Mouse (Mus musculus) heart, embryonic 12.5 days (tissue): ENCODE data around the gene Pitpna. TPM values are rescaled to one million over a fixed set of nuclear protein-coding genes. Genes with fewer than 3 reads are reported as not detected.

Source experiments
- ATAC-seq: fragments of 200-750 bp; cut with Nextera tagmentation; 2 replicates; pipeline ENCODE4 v1.8.0; 2017; ENCODE audit warnings: moderate TSS enrichment, moderate library complexity; ENCODE audit not compliant: insufficient number of reproducible peaks, low FRiP score
- H3K27ac ChIP-seq: fragments of 300-500 bp; sonication (generic); 2 replicates; pipeline ENCODE4 v1.5.1; 2016; ENCODE audit warnings: mild to moderate bottlenecking, moderate library complexity; ENCODE audit not compliant: poor library complexity, severe bottlenecking
- H3K27me3 ChIP-seq: fragments of 300-500 bp; sonication (generic); replicated peaks from 2 replicates; pipeline ENCODE4 v1.6.1; 2016; ENCODE audit warnings: mild to moderate bottlenecking, moderate library complexity
- H3K36me3 ChIP-seq: fragments of 300-500 bp; sonication (generic); 2 replicates; pipeline ENCODE4 v1.6.1; 2016; ENCODE audit warnings: mild to moderate bottlenecking, moderate library complexity
- H3K4me1 ChIP-seq: fragments of 300-500 bp; sonication (generic); replicated peaks from 2 replicates; pipeline ENCODE4 v1.6.1; 2016; ENCODE audit warnings: mild to moderate bottlenecking
- H3K4me2 ChIP-seq: fragments of 300-500 bp; sonication (generic); 2 replicates; pipeline ENCODE4 v1.6.1; 2016; ENCODE audit warnings: mild to moderate bottlenecking, moderate library complexity
- H3K4me3 ChIP-seq: fragments of 300-500 bp; sonication (generic); 2 replicates; pipeline ENCODE4 v1.5.1; 2016; ENCODE audit warnings: mild to moderate bottlenecking
- H3K9ac ChIP-seq: fragments of 300-500 bp; sonication (generic); 2 replicates; pipeline ENCODE4 v1.6.1; 2016; ENCODE audit warnings: mild to moderate bottlenecking, moderate library complexity
- H3K9me3 ChIP-seq: fragments of 300-500 bp; sonication (generic); replicated peaks from 2 replicates; pipeline ENCODE4 v1.6.1; 2016; ENCODE audit warnings: mild to moderate bottlenecking, moderate library complexity
- WGBS: fragments of 180-500 bp; shearing (Covaris S2); methylation state at CpG from one replicate; pipeline ENCODE4 v1.1.7; 2016; 5-methylcytosine and 5-hydroxymethylcytosine counted together
- polyA plus RNA-seq: library from polyadenylated mRNA; unstranded; fragments of >200 nt; fragmentation: Nextera tagmentation; extraction: Ambion mirVana; gene quantifications from 2 replicates; pipeline ENCODE4 v1.2.1, GENCODE M21; 2016

Gene Pitpna
- polyA plus RNA-seq, 1 experiment from 2014 or later = 75.3 TPM

DNA sequence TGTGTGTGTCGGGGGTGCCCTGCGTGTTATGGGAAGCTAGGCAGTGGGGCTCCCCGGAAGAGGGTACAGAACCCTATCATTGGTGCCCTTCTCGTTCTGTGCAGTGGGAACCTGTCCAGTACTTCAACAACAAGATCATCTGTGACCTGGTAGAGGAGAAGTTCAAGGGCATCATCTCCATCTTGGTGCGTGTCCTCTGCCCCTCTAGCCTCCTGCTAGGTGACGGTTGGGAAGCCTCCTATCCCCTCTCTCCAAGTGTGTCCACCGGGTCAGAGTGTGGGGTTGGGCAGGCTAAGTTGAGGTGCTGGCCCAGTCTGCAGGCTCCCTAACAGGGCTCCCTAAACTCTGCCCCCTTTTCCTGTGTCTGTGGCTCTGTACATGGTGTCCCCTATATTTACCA lies 74.2 kb downstream of the Pitpna start:
- Histone ChIP-seq H3K4me2 (no peak overlapping the region), H3K36me3 (peaks cover 93% of the 10 kb centered on the region), H3K9ac (no peak overlapping the region), H3K4me1 (peaks cover 4% of the 10 kb centered on the region), H3K27me3 (no peaks in the 10 kb centered on the region), H3K9me3 (no peaks in the 10 kb centered on the region), H3K4me3 (no peak overlapping the region), H3K27ac (no peak overlapping the region)
- 86% methylated on average over 7 of the region's 7 CpGs for WGBS
- ATAC-seq = no peak

DNA sequence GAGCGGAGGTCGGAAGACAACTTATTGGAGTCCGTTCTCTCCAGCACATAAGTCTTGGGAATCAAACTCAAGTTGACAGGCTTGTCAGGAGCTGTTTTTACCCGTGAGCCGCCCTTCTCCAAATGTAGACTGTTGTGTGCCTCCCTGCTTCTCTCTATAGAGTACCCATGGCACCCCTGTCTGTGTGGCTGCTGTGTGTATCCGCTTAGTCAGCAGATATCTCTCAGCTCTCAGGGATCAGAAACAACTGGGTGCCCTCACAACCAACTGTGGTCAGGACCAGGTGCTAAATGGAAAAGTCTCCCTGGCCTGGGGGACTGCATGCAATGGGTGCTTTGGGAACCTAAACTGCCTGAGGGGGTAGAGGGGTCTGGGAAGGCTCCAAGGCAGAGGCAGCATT lies 78.4 kb downstream of the Pitpna start:
- no peak for ATAC-seq
- H3K4me1 ChIP-seq = no peaks in the 10 kb centered on the region
- 92% methylated on average over 6 of the region's 6 CpGs for WGBS
- H3K4me3 ChIP-seq = no peak overlapping the region
- no peak overlapping the region for H3K9ac ChIP-seq
- no peaks in the 10 kb centered on the region for H3K27me3 ChIP-seq
- H3K9me3 ChIP-seq = no peaks in the 10 kb centered on the region
- no peak overlapping the region for H3K4me2 ChIP-seq
- no peak overlapping the region for H3K27ac ChIP-seq
- H3K36me3 ChIP-seq = peaks cover 93% of the 10 kb centered on the region

DNA sequence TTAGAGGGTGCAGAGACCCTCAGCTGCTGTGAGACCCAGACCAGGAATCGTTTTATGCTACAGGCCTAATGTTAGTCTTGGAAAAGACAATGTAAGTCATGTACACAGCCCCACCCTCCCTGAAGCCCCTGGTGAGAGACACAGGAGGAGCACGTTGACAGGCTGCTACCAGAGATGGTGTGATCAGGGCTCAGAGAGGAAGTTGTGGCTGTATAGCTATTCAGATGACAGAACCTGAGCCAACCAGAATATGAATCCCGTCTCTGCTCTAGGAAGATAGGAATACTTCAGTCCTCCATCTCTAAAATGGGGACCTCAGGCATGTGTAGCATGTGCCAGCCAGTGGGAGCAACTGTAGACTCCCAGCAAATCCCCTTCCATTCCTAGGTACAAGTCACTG lies 80.7 kb downstream of the Pitpna start:
- Histone ChIP-seq H3K4me1 (no peaks in the 10 kb centered on the region), H3K4me3 (no peak overlapping the region), H3K4me2 (no peak overlapping the region), H3K27ac (no peak overlapping the region), H3K9me3 (no peaks in the 10 kb centered on the region), H3K36me3 (peaks cover 94% of the 10 kb centered on the region), H3K27me3 (no peaks in the 10 kb centered on the region), H3K9ac (no peak overlapping the region)
- 82% methylated on average over 3 of the region's 3 CpGs for whole genome bisulfite sequencing
- no peak for ATAC-seq

DNA sequence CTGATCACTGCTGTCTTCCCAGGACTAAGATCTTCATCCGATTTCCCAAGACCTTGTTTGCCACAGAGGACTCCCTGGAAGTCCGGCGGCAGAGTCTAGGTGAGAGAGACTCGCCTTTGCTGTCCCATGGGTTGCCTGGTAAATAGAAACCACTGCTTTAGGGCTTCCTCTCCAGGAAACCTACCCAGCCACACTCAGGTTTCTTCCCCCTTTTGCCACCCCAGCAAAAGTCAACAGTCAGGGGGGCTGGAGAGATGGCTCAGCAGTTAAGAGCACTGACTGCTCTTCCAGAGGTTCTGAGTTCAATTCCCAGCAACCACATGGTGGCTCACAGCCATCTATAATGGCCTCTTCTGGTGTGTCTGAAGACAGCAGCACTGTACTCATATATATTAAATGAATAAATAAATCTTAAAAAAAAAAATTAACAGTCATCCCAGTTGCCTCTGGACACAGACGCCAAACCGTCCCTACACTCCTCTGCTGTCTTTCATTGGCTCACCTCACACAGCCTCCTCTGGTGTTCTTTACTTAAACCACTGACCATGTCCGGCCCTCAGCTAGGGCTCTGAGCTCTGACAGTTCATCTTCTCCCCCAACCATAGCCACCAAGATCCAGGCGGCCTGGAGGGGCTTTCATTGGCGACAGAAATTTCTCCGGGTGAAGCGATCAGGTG lies 81.4 kb downstream of the Pitpna start:
- Histone ChIP-seq H3K9me3 (no peaks in the 10 kb centered on the region), H3K4me3 (no peak overlapping the region), H3K27ac (no peak overlapping the region), H3K4me2 (no peak overlapping the region), H3K27me3 (no peaks in the 10 kb centered on the region), H3K4me1 (no peaks in the 10 kb centered on the region), H3K36me3 (peaks cover 94% of the 10 kb centered on the region), H3K9ac (no peak overlapping the region)
- WGBS = 88% methylated on average over 11 of the region's 11 CpGs
- ATAC-seq = no peak

DNA sequence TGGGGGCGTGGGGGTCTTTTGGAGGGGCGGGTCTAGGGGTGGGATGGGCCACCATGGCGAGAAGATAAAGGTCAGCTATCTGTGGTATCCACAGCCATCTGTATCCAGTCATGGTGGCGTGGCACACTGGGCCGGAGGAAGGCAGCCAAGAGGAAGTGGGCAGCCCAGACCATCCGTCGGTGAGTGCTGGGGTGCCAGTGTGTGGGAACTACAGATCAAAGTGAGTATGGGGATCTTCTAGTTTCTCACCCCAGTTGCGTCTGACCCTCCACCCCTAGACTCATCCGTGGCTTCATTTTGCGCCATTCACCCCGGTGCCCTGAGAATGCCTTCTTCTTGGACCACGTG lies 81.9 kb downstream of the Pitpna start:
- Histone ChIP-seq H3K4me1 (no peaks in the 10 kb centered on the region), H3K4me2 (no peak overlapping the region), H3K27me3 (no peaks in the 10 kb centered on the region), H3K27ac (no peak overlapping the region), H3K36me3 (peaks cover 90% of the 10 kb centered on the region), H3K4me3 (no peak overlapping the region), H3K9ac (no peak overlapping the region), H3K9me3 (no peaks in the 10 kb centered on the region)
- no peak for ATAC-seq
- 92% methylated on average over 12 of the region's 12 CpGs for WGBS

DNA sequence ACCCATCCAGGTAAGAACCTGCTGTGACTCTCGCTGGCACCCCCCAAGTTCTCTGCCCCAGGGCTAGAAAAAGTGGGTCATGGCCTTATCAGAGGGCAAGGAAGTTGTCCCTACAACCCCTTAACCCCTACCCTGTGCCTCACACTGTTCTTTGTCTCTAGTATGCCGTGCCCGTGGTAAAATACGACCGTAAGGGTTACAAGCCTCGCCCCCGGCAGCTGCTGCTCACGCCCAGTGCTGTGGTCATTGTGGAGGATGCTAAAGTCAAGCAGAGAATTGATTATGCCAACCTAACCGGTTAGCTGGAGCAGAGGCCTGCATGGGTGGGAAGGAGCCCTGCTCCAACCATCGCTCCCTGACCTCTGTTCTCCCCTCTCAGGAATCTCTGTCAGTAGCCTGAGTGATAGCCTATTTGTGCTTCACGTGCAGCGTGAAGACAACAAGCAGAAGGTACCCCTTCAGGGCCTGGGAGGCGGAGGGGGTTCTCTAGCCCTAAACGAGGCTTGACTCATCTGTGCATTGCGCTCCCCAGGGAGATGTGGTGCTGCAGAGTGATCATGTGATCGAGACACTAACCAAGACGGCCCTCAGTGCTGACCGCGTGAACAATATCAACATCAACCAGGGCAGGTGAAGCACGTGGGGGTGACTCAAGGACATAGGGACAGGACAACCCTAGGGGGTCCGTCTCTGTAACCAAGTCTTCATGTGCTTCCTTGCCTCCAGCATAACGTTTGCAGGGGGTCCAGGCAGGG lies 83.7 kb downstream of the Pitpna start:
- 0 out of 2 replicates have a peak, but pooled peaks have one; percentile 15 for ATAC-seq
- Histone ChIP-seq H3K27ac (no peak overlapping the region), H3K27me3 (no peaks in the 10 kb centered on the region), H3K4me2 (no peak overlapping the region), H3K4me3 (no peak overlapping the region), H3K9ac (no peak overlapping the region), H3K36me3 (peaks cover 74% of the 10 kb centered on the region), H3K4me1 (no peaks in the 10 kb centered on the region), H3K9me3 (no peaks in the 10 kb centered on the region)
- 89% methylated on average over 22 of the region's 22 CpGs for WGBS

DNA sequence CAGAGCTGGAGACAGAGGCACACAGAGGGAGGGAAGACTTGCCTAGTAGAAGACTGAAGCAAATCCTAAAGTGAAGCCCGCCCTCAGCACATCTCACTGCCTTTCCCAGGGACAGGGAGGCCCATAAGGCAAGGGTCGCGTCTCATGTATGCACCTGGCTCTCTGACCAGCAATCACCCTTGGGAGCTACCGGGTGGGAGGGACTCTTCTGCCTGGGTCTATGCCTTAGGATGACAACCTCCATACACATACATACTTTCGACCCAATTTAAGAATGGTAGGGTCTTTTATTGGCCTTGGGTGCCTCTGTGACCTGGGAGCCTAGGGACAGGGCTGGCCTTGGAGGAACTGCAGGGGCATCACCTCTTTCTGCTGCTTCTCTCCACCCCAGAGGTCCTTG lies 85.5 kb downstream of the Pitpna start:
- no peak for ATAC-seq
- Histone ChIP-seq H3K9me3 (no peaks in the 10 kb centered on the region), H3K4me2 (no peak overlapping the region), H3K4me1 (0 out of 2 replicates have a peak, but pooled peaks cover under 1% of the 10 kb centered on the region), H3K27me3 (no peaks in the 10 kb centered on the region), H3K36me3 (peaks cover 57% of the 10 kb centered on the region), H3K4me3 (no peak overlapping the region), H3K9ac (no peak overlapping the region), H3K27ac (no peak overlapping the region)
- WGBS = 94% methylated on average over 5 of the region's 5 CpGs

DNA sequence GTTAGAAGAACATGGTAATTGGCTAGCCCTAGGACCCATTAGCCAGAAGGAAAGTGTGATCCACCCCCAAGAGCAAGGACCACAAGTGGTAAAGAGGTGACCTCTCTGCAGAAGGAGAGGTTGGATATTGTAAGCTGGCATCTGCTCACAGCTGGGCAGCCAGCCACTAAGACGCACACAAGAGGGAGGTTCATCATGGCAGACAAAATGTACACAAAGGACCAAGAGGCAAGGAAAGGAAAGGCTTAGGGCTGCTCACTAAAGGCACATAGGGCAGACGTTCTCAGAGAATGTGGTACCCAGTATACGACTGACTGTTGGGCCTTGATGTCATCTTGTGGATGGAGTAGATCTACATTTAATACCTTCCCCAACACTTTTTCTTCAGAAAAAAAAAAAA lies 87.0 kb downstream of the Pitpna start:
- no peak for ATAC-seq

DNA sequence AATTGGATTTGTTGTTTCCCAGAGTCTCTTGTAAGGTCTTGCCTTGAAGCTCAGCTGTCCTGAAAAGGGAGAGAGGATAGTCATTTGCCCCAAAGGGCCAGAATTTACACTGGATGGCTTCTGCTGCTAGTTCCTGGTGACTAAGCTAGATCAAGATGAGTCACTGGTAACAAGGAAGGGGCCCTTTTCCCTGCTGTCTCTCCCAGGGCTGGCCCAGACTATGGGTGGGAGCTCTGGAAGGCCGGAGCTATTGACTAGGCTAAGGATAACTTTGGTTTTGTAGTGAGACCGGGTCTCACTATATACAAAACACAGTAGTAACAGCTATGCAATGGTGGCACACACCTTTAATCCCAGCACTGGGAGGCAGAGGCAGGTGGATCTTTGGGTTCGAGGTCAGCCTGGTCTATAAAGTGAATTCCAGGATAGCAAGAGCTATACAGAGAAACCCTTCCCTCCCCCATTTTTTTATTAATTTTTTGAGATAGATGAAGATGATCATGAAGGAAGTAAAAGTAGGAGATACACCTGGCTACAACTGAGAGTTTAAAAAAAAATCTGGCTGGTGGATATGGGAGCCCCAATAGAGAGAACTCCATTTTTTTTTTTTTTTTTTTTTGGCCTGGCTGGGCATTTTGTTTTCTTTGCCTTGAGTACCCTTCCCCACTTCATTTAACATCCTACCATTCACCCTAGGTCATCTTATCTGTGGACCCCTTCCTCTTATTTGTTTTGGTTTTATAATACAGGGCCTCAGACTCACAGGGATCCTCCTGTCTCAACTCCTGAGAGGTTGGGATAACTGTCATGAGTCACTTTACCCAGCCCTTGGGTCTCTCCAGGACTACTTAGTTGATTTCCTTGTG lies 90.2 kb downstream of the Pitpna start:
- H3K27ac ChIP-seq = peak overlapping the region; percentile 93

More for the DNA sequence above, 87.0 kb downstream of the Pitpna start:
- Histone ChIP-seq H3K4me3 (no peak overlapping the region), H3K4me2 (no peak overlapping the region), H3K9ac (no peak overlapping the region), H3K36me3 (peaks cover 42% of the 10 kb centered on the region), H3K27ac (no peak overlapping the region), H3K9me3 (no peaks in the 10 kb centered on the region), H3K27me3 (no peaks in the 10 kb centered on the region), H3K4me1 (0 out of 2 replicates have a peak, but pooled peaks cover 3% of the 10 kb centered on the region)
- 84% methylated on average over 3 of the region's 3 CpGs for WGBS

More for the DNA sequence above, 90.2 kb downstream of the Pitpna start:
- H3K9ac ChIP-seq = peak overlapping the region; percentile 64
- H3K4me2 ChIP-seq = peak overlapping the region; percentile 75
- 78% methylated on average over 3 of the region's 3 CpGs for WGBS
- H3K4me3 ChIP-seq = peak overlapping the region; percentile 94
- H3K27me3 ChIP-seq = no peaks in the 10 kb centered on the region
- no peak for ATAC-seq
- peaks cover 17% of the 10 kb centered on the region for H3K4me1 ChIP-seq
- H3K9me3 ChIP-seq = no peaks in the 10 kb centered on the region
- H3K36me3 ChIP-seq = peaks cover 18% of the 10 kb centered on the region
